Mouse (Mus musculus): ENCODE measurements at regions not wholly inside any gene's neighbourhood (a gene's known extent, or its start where the extent isn't known, plus 50 kb on each side); places are given as distances from the start of the nearest gene placed in this dataset.

- DNase-seq (ENCODE audit: low spot score) = no peak
- Histone ChIP-seq H3K4me1 (peaks cover 18% of the 10 kb centered on the region), H3K9me3 (replicated peaks) (no peaks in the 10 kb centered on the region), H3K27ac (0 out of 2 replicates have a peak overlapping the region, but pooled peaks have one; percentile 11), H3K4me3 (no peak overlapping the region), H3K36me3 (no peaks in the 10 kb centered on the region), H3K27me3 (ENCODE audit: low read depth, poor library complexity, severe bottlenecking) (no peaks in the 10 kb centered on the region)
- WGBS = 33% methylated on average over 7 of the region's 7 CpGs
Observed at GRCm38 (mm10) chr11:57583636-57584277, 61.5 kb upstream of the Galnt10 start.

- Histone ChIP-seq H3K9me3 (replicated peaks) (no peaks in the 10 kb centered on the region), H3K4me3 (no peak overlapping the region), H3K36me3 (no peaks in the 10 kb centered on the region), H3K27ac (no peak overlapping the region), H3K27me3 (ENCODE audit: low read depth, poor library complexity, severe bottlenecking) (no peaks in the 10 kb centered on the region), H3K4me1 (peaks cover 18% of the 10 kb centered on the region)
- 84% methylated on average over 3 of the region's 3 CpGs for WGBS
- no peak for DNase-seq (ENCODE audit: low spot score)
Observed at GRCm38 (mm10) chr11:57585646-57586045, 59.6 kb upstream of the Galnt10 start.

GRCm38 (mm10) chr11:57592228-57592748, 53.0 kb upstream of the Galnt10 start:
- WGBS = 92% methylated on average over 7 of the region's 7 CpGs
- Histone ChIP-seq H3K27me3 (ENCODE audit: low read depth, poor library complexity, severe bottlenecking) (no peaks in the 10 kb centered on the region), H3K36me3 (no peaks in the 10 kb centered on the region), H3K9me3 (replicated peaks) (no peaks in the 10 kb centered on the region), H3K27ac (no peak overlapping the region), H3K4me1 (peaks cover 15% of the 10 kb centered on the region; the same call in 1 of the 2 replicates), H3K4me3 (no peak overlapping the region)
- no peak for DNase-seq (ENCODE audit: low spot score)

Measured in limb, embryonic 10.5 days (tissue).